Mouse (Mus musculus): ENCODE measurements around the gene Slc4a11. TPM values are rescaled to one million over a fixed set of nuclear protein-coding genes. Genes with fewer than 3 reads are reported as not detected.

Slc4a11 gene
- polyA plus RNA-seq, 2 experiments = 2.0 to 3.4 TPM

DNA sequence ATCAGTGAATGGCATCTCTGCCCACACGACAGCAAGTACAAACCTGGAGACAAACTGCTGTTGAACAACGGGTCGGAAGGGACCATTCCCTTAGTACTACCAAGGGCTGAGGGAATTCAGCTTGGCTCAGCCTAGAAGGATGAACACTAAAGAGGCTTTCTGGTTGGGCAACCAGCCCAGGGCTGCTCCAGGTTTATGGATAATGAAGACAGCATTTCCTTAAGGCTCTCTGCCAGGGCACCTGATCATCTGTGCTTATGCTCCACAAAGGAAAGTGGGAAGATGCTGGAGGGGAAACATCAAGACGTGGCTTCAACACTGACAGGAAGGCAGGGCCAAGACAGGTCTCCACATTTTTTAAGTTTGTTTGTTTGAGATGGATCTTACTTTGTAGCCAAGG lies 27.1 kb upstream of the Slc4a11 start:
- Histone ChIP-seq H3K27ac (replicated peaks; ENCODE audit: low read depth, low read length) (no peak overlapping the region), H3K4me2 (replicated peaks; ENCODE audit: low read depth, low read length, severe bottlenecking) (no peak overlapping the region), H3K27me3 (ENCODE audit: control insufficient read depth, insufficient read depth, low read length) (no peaks in the 10 kb centered on the region), H3K4me1 (ENCODE audit: control insufficient read depth, insufficient read depth, low read length) (no peaks in the 10 kb centered on the region), H3K36me3 (ENCODE audit: control insufficient read depth, insufficient read depth, low read length) (peaks cover 75% of the 10 kb centered on the region), H3K4me3 (replicated peaks; ENCODE audit: low read length) (no peak overlapping the region), H3K9me3 (ENCODE audit: control insufficient read depth, low read length) (no peaks in the 10 kb centered on the region), H3K9ac (ENCODE audit: low read depth, low read length, severe bottlenecking) (no peak overlapping the region)
- no peak for TF ChIP-seq POLR2A (IDR thresholded peaks at IDR 0.05; ENCODE audit: borderline replicate concordance, extremely low read depth, insufficient read depth, insufficient read length)
- no peak for DNase-seq (ENCODE audit: low spot score)
- ATAC-seq (ENCODE audit: low FRiP score, low read depth) = no peak
- 85% methylated on average over 4 of the region's 4 CpGs for WGBS

DNA sequence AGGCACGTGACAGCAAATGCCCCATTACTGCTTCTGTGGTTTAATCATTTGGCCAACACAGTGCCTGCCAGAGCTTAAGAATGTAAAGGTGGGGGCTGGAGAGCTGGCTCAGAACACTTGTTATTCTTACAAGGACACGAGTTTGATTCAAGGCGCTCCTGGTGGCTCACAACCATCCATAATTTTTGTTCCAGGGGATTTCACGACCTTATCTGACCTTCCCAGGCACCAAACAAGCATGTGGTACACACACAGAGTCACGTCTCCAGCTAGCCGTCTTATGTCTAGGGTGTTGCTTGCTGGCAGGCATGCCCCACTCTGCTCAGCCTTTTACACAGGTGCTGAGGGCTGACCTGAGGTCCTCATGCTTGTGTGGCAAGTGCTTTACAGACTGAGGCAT lies 20.6 kb upstream of the Slc4a11 start:
- Histone ChIP-seq H3K36me3 (ENCODE audit: control insufficient read depth, insufficient read depth, low read length) (peaks cover 63% of the 10 kb centered on the region), H3K9ac (ENCODE audit: low read depth, low read length, severe bottlenecking) (no peak overlapping the region), H3K4me2 (replicated peaks; ENCODE audit: low read depth, low read length, severe bottlenecking) (no peak overlapping the region), H3K27me3 (ENCODE audit: control insufficient read depth, insufficient read depth, low read length) (no peaks in the 10 kb centered on the region), H3K4me1 (ENCODE audit: control insufficient read depth, insufficient read depth, low read length) (no peaks in the 10 kb centered on the region), H3K27ac (replicated peaks; ENCODE audit: low read depth, low read length) (no peak overlapping the region), H3K9me3 (ENCODE audit: control insufficient read depth, low read length) (no peaks in the 10 kb centered on the region), H3K4me3 (replicated peaks; ENCODE audit: low read length) (no peak overlapping the region)
- no peak for TF ChIP-seq POLR2A (IDR thresholded peaks at IDR 0.05; ENCODE audit: borderline replicate concordance, extremely low read depth, insufficient read depth, insufficient read length)
- ATAC-seq (ENCODE audit: low FRiP score, low read depth) (no peak), DNase-seq (ENCODE audit: low spot score) (no peak)
- 74% methylated on average over 6 of the region's 6 CpGs for WGBS

DNA sequence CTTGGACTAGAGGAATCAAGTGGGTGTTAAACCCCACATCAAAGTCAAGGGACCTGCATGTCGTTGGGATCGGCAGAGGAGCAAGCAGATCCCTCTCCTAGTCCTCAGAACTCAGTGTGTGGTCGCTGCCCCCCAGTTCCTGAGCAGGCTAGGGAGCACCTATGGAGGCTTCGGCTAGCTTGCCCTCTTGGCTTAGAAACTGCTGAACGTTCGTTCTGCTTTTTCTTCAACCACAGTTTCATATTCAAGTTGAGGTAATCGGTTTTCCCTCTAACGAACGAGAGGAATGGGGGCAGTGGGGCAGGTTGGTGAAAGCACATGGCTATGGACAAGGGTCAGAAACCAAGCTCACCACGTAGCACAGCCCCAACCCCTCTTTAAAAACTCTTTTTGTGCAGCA lies 9.7 kb upstream of the Slc4a11 start:
- no peaks in the 10 kb centered on the region for H3K27me3 ChIP-seq (ENCODE audit: control insufficient read depth, insufficient read depth, low read length)
- no peak overlapping the region; the same call in 1 of the 2 replicates for H3K27ac ChIP-seq (replicated peaks; ENCODE audit: low read depth, low read length)
- no peak for TF ChIP-seq POLR2A (IDR thresholded peaks at IDR 0.05; ENCODE audit: borderline replicate concordance, extremely low read depth, insufficient read depth, insufficient read length)
- no peak overlapping the region for H3K9ac ChIP-seq (ENCODE audit: low read depth, low read length, severe bottlenecking)
- peaks cover 31% of the 10 kb centered on the region for H3K36me3 ChIP-seq (ENCODE audit: control insufficient read depth, insufficient read depth, low read length)
- WGBS = 46% methylated on average over 10 of the region's 10 CpGs
- DNase-seq (ENCODE audit: low spot score) = no peak
- ATAC-seq (ENCODE audit: low FRiP score, low read depth) = no peak
- no peaks in the 10 kb centered on the region; the same call in 1 of the 2 replicates for H3K4me1 ChIP-seq (ENCODE audit: control insufficient read depth, insufficient read depth, low read length)
- H3K4me2 ChIP-seq (replicated peaks; ENCODE audit: low read depth, low read length, severe bottlenecking) = no peak overlapping the region
- H3K4me3 ChIP-seq (replicated peaks; ENCODE audit: low read length) = no peak overlapping the region
- no peaks in the 10 kb centered on the region for H3K9me3 ChIP-seq (ENCODE audit: control insufficient read depth, low read length)

DNA sequence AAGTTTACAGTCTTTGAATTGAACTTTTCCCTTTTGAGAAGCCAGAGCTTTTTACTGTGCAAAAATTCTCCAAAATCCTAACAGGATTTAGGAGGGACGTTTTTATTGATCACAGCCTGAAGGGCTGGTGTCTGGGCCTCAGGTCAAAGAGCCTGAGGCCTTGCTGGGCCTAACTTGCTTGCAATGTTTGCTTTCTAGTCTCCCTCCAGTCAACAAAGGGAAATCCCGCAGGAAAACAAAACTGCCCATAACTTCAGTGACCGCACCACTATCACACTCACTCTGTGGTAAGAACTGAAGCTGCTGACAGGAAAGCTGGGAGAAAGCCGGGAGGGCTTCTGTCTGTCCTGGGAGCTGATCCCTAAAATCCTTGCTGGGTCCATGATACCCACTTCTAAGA lies 9.3 kb upstream of the Slc4a11 start:
- Histone ChIP-seq H3K9ac (ENCODE audit: low read depth, low read length, severe bottlenecking) (no peak overlapping the region), H3K4me3 (replicated peaks; ENCODE audit: low read length) (no peak overlapping the region), H3K9me3 (ENCODE audit: control insufficient read depth, low read length) (no peaks in the 10 kb centered on the region), H3K4me1 (ENCODE audit: control insufficient read depth, insufficient read depth, low read length) (no peaks in the 10 kb centered on the region; the same call in 1 of the 2 replicates), H3K27ac (replicated peaks; ENCODE audit: low read depth, low read length) (no peak overlapping the region), H3K4me2 (replicated peaks; ENCODE audit: low read depth, low read length, severe bottlenecking) (no peak overlapping the region), H3K27me3 (ENCODE audit: control insufficient read depth, insufficient read depth, low read length) (no peaks in the 10 kb centered on the region), H3K36me3 (ENCODE audit: control insufficient read depth, insufficient read depth, low read length) (peaks cover 28% of the 10 kb centered on the region)
- no peak for ATAC-seq (ENCODE audit: low FRiP score, low read depth)
- DNase-seq (ENCODE audit: low spot score) = no peak
- WGBS = 58% methylated on average over 4 of the region's 4 CpGs
- no peak for TF ChIP-seq POLR2A (IDR thresholded peaks at IDR 0.05; ENCODE audit: borderline replicate concordance, extremely low read depth, insufficient read depth, insufficient read length)

DNA sequence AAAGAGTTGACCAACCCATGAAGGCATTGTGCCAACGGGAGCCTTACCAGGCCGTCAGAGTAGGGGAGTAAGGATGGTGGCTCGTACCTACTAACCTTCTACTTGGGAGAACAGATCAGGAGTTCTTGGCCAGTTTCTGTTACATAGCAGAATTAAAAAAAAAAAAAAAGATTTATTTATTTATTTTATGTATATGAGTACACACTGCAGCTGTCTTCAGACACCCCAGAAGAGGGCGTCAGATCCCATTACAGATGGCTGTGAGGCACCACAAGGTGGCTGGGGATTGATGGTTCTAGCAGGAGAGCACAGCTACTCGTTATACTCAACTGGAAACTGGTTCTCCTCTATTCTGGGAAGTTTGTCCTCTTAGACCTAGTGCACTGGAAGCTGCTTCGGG lies 7.9 kb upstream of the Slc4a11 start:
- H3K9ac ChIP-seq (ENCODE audit: low read depth, low read length, severe bottlenecking) = no peak overlapping the region
- H3K27me3 ChIP-seq (ENCODE audit: control insufficient read depth, insufficient read depth, low read length) = no peaks in the 10 kb centered on the region
- H3K4me1 ChIP-seq (ENCODE audit: control insufficient read depth, insufficient read depth, low read length) = no peaks in the 10 kb centered on the region; the same call in 1 of the 2 replicates
- DNase-seq (ENCODE audit: low spot score) (no peak), ATAC-seq (ENCODE audit: low FRiP score, low read depth) (no peak)
- H3K27ac ChIP-seq (replicated peaks; ENCODE audit: low read depth, low read length) = no peak overlapping the region
- peaks cover 16% of the 10 kb centered on the region for H3K36me3 ChIP-seq (ENCODE audit: control insufficient read depth, insufficient read depth, low read length)
- 66% methylated on average over 6 of the region's 6 CpGs for WGBS
- H3K4me3 ChIP-seq (replicated peaks; ENCODE audit: low read length) = no peak overlapping the region
- no peaks in the 10 kb centered on the region for H3K9me3 ChIP-seq (ENCODE audit: control insufficient read depth, low read length)
- no peak overlapping the region for H3K4me2 ChIP-seq (replicated peaks; ENCODE audit: low read depth, low read length, severe bottlenecking)
- no peak for TF ChIP-seq POLR2A (IDR thresholded peaks at IDR 0.05; ENCODE audit: borderline replicate concordance, extremely low read depth, insufficient read depth, insufficient read length)
